Mouse (Mus musculus) G1E (cell line): ENCODE data around the gene Krtcap3. TPM values are rescaled to one million over a fixed set of nuclear protein-coding genes. Genes with fewer than 3 reads are reported as not detected.

Source experiments
- ATAC-seq: 2 replicates; pipeline ENCODE4 v1.8.0; 2016; ENCODE audit warnings: mild to moderate bottlenecking; ENCODE audit not compliant: insufficient number of reproducible peaks, poor library complexity, low FRiP score, severe bottlenecking; ENCODE audit errors: extremely low read depth
- DNase-seq: peaks from one replicate; pipeline ENCODE4 v3.0.0; 2012; ENCODE audit warnings: low spot score
- H3K27me3 ChIP-seq: 2 replicates; pipeline ENCODE4 v1.6.1; 2012; ENCODE audit warnings: mild to moderate bottlenecking, low read length, inconsistent platforms; ENCODE audit not compliant: insufficient read depth
- H3K36me3 ChIP-seq: replicated peaks from 2 replicates; pipeline ENCODE3; 2012; ENCODE audit warnings: mild to moderate bottlenecking, inconsistent platforms
- H3K4me1 ChIP-seq: 2 replicates; pipeline ENCODE4 v1.6.1; 2012; ENCODE audit warnings: low read depth, low read length, inconsistent platforms, mixed read lengths; ENCODE audit not compliant: insufficient read depth
- H3K4me3 ChIP-seq: 2 replicates; pipeline ENCODE4 v1.5.1; 2012; ENCODE audit warnings: low read depth, mild to moderate bottlenecking, inconsistent platforms, low read length, moderate library complexity, mixed read lengths
- H3K9me3 ChIP-seq: replicated peaks from 2 replicates; pipeline ENCODE4 v1.6.1; 2012; ENCODE audit warnings: inconsistent platforms
- CTCF ChIP-seq: IDR thresholded peaks from 2 replicates; pipeline ENCODE4 v1.5.1; 2012; ENCODE audit warnings: low read depth, low read length, inconsistent platforms, mixed read lengths
- GATA1 ChIP-seq: IDR thresholded peaks from 2 replicates; pipeline ENCODE4 v1.6.1; 2012; ENCODE audit warnings: borderline replicate concordance, low read length, inconsistent platforms, mixed read lengths
- GATA2 ChIP-seq: IDR thresholded peaks from 2 replicates; pipeline ENCODE4 v1.6.1; 2012; ENCODE audit warnings: low read depth, low read length, inconsistent platforms, borderline replicate concordance
- POLR2AphosphoS5 ChIP-seq: IDR thresholded peaks from 2 replicates; pipeline ENCODE4 v1.6.1; 2012; ENCODE audit warnings: low read depth, low read length, inconsistent platforms; ENCODE audit not compliant: insufficient replicate concordance
- TAL1 ChIP-seq: conservative IDR thresholded peaks from 2 replicates; pipeline ENCODE4 v1.6.1; 2012; ENCODE audit warnings: low read depth, low read length, inconsistent platforms, mixed read lengths
- polyA plus RNA-seq: library from polyadenylated mRNA; stranded (reverse); fragments of >175 nt; gene quantifications from 2 replicates; pipeline ENCODE4 v1.2.3, GENCODE M21; 2012
- total RNA-seq, 2 experiments: library from RNA; stranded (forward) in 1 of 2; stranded (reverse) in 1 of 2; fragments of 200-1000 nt in 1 of 2; fragments of >200 nt in 1 of 2; fragmentation: Nextera tagmentation in 1 of 2; gene quantifications; 2 replicates each; pipeline ENCODE4 v1.2.3; 2014 to 2017

Gene Krtcap3
- total and polyA plus RNA-seq, 3 experiments: 6.4 to 9.4 (median 8.8) TPM

DNA sequence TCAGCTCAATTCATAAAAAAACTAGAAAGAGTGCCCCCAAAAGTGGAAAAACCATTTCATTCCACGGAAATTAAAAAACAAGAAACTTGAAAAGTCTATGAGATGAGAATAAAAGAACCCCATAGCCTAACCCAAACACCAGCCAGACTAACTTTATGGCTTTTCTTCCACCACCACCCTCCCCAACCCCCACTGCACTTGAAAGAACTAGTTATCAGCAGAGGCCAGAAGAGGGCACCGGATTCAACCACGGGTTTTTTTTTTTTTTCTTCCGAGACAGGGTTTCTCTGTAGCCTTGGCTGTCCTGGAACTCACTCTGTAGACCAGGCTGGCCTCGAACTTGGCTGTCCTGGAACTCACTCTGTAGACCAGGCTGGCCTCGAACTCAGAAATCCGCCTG, 33.2 kb upstream of the Krtcap3 start:
- H3K36me3 ChIP-seq: peaks cover 28% of the 10 kb centered on the region
- no peaks in the 10 kb centered on the region for H3K9me3 ChIP-seq
- no peak overlapping the region; the same call in 1 of the 2 replicates for H3K4me3 ChIP-seq
- H3K4me1 ChIP-seq: peaks cover 36% of the 10 kb centered on the region
- no peaks in the 10 kb centered on the region for H3K27me3 ChIP-seq
- ATAC-seq (no peak), DNase-seq (no peak)
- TF ChIP-seq GATA2 (no peak), CTCF (no peak), TAL1 (no peak; the same call in 1 of the 2 replicates), POLR2AphosphoS5 (no peak), GATA1 (no peak)

DNA sequence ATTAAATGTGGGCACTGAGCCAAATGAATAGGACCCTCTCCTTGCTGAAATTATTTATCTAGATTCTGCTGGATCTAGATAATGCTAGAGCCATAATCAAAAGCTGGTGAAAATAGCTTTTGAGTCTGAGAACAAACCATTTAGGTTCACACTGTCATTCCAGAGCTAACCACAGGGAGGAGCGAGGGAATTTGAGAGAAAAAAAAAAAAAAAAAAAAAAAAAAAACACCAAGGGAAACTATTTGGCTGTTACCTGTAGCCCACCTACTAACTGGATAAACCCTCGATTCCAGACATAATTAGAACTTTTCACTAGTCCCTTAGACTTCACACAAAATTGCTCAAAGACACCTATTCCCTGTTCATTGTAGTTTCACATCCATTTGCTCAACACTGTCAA, 32.4 kb upstream of the Krtcap3 start:
- DNase-seq (no peak), ATAC-seq (no peak)
- H3K4me3 ChIP-seq: peak overlapping the region; percentile 99
- peaks cover 24% of the 10 kb centered on the region for H3K36me3 ChIP-seq
- TF ChIP-seq TAL1 (no peak), GATA1 (no peak), GATA2 (no peak), POLR2AphosphoS5 (no peak), CTCF (no peak)
- peaks cover 35% of the 10 kb centered on the region for H3K4me1 ChIP-seq
- no peaks in the 10 kb centered on the region for H3K9me3 ChIP-seq
- H3K27me3 ChIP-seq: no peaks in the 10 kb centered on the region

DNA sequence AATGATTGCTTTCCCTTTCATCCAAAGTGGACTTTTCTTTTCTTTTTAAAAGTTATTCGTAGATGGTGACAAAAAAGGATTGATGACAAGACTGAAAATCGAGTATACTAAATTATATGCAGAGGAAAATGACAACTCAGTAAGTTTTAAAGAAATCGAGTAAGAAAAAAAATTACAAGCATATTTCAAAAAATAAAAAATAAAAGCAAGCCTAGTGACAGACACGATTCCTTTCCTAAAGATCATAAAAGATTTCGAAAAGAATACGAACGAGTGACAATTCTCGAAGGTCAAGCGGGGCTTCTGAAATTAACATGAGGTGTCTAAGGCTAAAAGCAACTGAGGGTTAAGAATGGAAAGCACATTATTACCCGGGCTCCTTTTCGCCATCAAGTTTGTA, 32.0 kb upstream of the Krtcap3 start:
- Histone ChIP-seq H3K4me3 (peak overlapping the region; percentile 99), H3K9me3 (no peaks in the 10 kb centered on the region), H3K27me3 (no peaks in the 10 kb centered on the region), H3K36me3 (peaks cover 22% of the 10 kb centered on the region), H3K4me1 (peaks cover 34% of the 10 kb centered on the region)
- DNase-seq: no peak
- TF ChIP-seq TAL1: no peak
- TF ChIP-seq CTCF: no peak
- no peak for TF ChIP-seq POLR2AphosphoS5
- no peak for TF ChIP-seq GATA2
- no peak for TF ChIP-seq GATA1
- ATAC-seq: no peak

DNA sequence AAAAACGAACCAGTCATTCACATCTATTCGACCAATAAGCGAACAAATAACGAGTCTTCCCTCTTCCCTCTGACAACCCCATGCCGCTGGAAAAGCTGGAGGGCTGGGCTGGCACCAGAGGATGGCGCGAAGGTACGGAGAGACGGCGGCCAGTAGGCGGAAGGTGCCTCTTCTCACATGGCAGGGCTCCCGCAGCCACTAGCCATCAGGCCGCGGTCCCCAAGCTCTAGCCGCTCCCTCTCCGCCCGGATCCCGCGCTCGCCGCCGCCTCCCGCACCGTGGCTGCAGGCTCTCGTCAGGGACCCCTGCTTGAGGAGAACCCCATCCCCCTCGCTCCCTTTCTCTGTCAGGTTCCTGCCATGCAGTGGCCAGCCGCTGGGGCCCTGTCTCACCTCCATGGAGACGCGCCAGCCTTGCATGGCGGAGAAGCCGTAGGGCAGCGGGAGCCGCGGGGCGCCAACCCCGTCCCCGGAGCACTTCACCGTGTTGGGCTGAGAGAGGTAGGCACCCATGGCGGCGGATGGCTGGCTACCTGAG, 31.5 kb upstream of the Krtcap3 start:
- Histone ChIP-seq H3K36me3 (peaks cover 17% of the 10 kb centered on the region), H3K27me3 (no peaks in the 10 kb centered on the region), H3K4me3 (peak overlapping the region; percentile 99), H3K4me1 (peaks cover 30% of the 10 kb centered on the region), H3K9me3 (no peaks in the 10 kb centered on the region)
- TF ChIP-seq CTCF (no peak), GATA2 (no peak), GATA1 (no peak), TAL1 (no peak), POLR2AphosphoS5 (no peak)
- DNase-seq (peak; percentile 35), ATAC-seq (no peak)

DNA sequence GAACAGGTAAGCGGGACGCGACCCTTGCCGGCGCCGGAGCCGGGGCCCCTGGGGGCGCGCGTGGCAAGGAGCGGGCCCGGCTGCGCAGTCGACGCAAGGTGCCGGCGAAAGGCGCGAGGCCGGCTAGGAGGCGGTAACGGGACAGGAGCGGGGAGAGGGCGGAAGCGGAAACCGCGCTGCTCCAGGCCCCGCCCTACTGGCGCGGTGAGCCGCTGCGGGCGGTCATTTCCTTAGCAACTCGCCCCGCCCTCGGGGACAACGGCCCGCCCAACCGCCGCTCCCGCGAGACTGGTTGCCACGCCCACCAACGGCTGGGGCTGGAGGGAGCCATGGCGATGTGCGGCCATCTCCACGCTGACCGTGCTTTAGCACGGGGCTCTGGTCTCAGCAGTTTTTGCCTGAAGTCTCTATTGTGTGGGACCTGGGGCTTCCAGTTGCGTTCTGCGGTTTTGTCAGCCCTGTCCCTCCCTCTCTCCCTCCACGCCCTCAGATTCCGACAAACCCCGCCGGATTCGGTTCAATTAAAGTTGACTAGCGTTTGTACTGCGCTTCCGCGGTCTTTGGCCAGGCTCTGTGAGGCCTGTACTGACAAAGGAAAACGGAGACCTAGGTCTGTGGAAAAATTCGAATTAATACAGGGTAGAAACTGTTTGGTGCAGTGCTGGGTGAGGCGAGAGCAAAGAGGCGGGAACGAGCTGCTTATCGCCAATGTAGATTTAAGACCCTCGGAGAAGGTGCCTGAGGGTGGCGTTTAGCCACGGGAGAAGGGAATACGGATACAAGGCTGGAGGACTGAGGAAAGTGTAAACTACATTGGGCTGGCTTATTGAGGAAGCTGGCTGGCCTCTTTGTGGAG, 30.8 kb upstream of the Krtcap3 start, which contains the start of gene Ppm1g:
Ppm1g (minus strand) TSS at position 240 of the 856 bp plus-strand sequence.
- Histone ChIP-seq H3K4me1 (peaks cover 25% of the 10 kb centered on the region), H3K4me3 (peak within 1 kb of the TSS; percentile 99), H3K9me3 (no peaks in the 10 kb centered on the region), H3K27me3 (no peaks in the 10 kb centered on the region), H3K36me3 (peaks cover 12% of the 10 kb centered on the region)
- TF ChIP-seq TAL1 (no peak), POLR2AphosphoS5 (0 out of 2 replicates have a peak, but pooled peaks have one; percentile 69)
- DNase-seq (peak; percentile 90), ATAC-seq (peak; percentile 71)

DNA sequence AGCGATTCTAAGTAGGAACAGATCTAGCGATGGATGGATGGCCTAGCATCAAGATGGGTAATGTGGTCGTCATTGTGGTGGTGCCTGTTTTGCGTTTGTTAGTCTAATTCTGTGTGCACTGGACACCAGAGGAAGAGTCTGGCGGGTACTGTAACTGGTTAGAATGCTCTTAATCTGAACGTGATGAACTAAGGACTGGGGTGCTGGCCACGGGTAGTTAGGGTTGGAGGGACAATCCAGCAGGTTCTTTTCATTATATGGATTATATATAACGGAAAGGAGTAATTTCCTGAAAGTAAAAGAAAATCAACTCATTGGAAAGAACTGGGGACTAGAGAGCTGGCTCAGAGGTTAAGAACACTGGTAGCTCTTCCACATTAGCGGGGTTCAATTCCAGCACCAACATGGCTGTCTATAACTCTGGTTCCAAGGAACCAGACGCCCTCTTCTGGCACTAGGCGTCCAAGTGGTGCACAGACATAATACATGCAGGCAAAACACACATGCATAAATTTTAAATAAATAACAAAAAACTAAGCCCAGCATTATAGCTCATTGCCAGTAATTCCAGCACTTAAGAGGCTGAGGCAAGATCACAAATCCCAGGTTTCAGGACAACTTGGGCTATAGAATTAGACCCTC, 30.1 kb upstream of the Krtcap3 start:
- Histone ChIP-seq H3K4me3 (peak overlapping the region; percentile 99), H3K4me1 (peaks cover 21% of the 10 kb centered on the region), H3K27me3 (no peaks in the 10 kb centered on the region), H3K9me3 (no peaks in the 10 kb centered on the region), H3K36me3 (peaks cover 4% of the 10 kb centered on the region)
- DNase-seq (peak; percentile 51), ATAC-seq (0 out of 2 replicates have a peak, but pooled peaks have one; percentile 47)
- TF ChIP-seq TAL1 (no peak), CTCF (peak; percentile 4; the same call in 1 of the 2 replicates)
